Comparison of ENCODE assay signal across 29 mouse cellular contexts in the genomic region with DNA sequence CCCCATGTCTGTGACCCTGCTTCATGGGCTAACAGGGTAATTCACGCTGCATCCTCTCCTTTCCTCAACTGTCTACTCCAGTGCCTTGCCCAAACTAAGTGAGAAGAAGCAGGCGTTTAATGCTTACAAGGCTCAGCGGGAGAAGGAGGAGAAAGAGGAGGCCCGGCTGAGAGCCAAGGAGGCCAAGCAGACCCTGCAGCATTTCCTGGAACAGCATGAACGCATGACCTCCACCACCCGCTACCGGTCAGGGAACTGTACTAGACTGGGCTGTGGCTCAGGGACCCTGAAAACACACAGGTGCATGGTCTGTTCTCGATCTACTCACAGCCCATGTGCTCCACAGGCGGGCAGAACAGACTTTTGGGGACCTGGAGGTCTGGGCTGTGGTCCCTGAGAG. TPM values are rescaled to one million over a fixed set of nuclear protein-coding genes. Genes with fewer than 3 reads are reported as not detected.
"Had no signal": no experiment of that assay in that cellular context is flagged by ENCODE, and none has a peak within 500 bp of the region (broad histone marks: within the 10 kb centered on the region; RNA-seq: fewer than 3 reads in every experiment).

No protein-coding gene starts in this region.

- H3K4me3 ChIP-seq: gastrocnemius, adult 2 months; heart, embryonic 10.5 days; heart, embryonic 12.5 days; hindbrain, embryonic 10.5 days; hindbrain, embryonic 12.5 days; intestine, embryonic 15.5 days; layer of hippocampus, adult 2 months; left cerebral cortex, adult 2 months; limb, embryonic 10.5 days; limb, embryonic 12.5 days; liver, embryonic 13.5 days; liver, embryonic 15.5 days had no signal

- H3K4me1 ChIP-seq: heart, embryonic 10.5 days; heart, embryonic 12.5 days; hindbrain, embryonic 12.5 days; intestine, embryonic 15.5 days; limb, embryonic 10.5 days; limb, embryonic 12.5 days; liver, embryonic 13.5 days; liver, embryonic 15.5 days had no signal

- H3K27ac ChIP-seq: gastrocnemius, adult 2 months; heart, embryonic 10.5 days; hindbrain, embryonic 10.5 days; hindbrain, embryonic 12.5 days; hindbrain, embryonic 14.5 days; intestine, embryonic 15.5 days; kidney, postnatal 0 days; layer of hippocampus, adult 2 months; left cerebral cortex, adult 2 months; limb, embryonic 10.5 days; limb, embryonic 12.5 days; liver, embryonic 13.5 days; liver, embryonic 15.5 days had no signal

- H3K27me3 ChIP-seq: heart, embryonic 12.5 days; hindbrain, embryonic 12.5 days; intestine, embryonic 15.5 days; limb, embryonic 12.5 days; liver, embryonic 13.5 days; liver, embryonic 15.5 days had no signal

- H3K9me3 ChIP-seq: heart, embryonic 10.5 days; heart, embryonic 12.5 days; hindbrain, embryonic 10.5 days; hindbrain, embryonic 12.5 days; intestine, embryonic 15.5 days; limb, embryonic 10.5 days; limb, embryonic 12.5 days; liver, embryonic 13.5 days; liver, embryonic 15.5 days had no signal

- H3K4me2 ChIP-seq: heart, embryonic 12.5 days; hindbrain, embryonic 12.5 days; hindbrain, embryonic 14.5 days; intestine, embryonic 15.5 days; limb, embryonic 12.5 days; liver, embryonic 11.5 days; liver, embryonic 13.5 days; liver, embryonic 15.5 days had no signal

- H3K9ac ChIP-seq: heart, embryonic 12.5 days; hindbrain, embryonic 12.5 days; hindbrain, embryonic 14.5 days; intestine, embryonic 15.5 days; limb, embryonic 12.5 days; liver, embryonic 13.5 days; liver, embryonic 15.5 days had no signal

- ATAC-seq: forebrain, embryonic 16.5 days; hindbrain, embryonic 16.5 days; inflammation-experienced regulatory T-cells, adult 6 months; intestine, embryonic 15.5 days; intestine, postnatal 0 days had no signal

- DNase-seq: gastrocnemius, adult 2 months; gastrocnemius, postnatal 10 days; gastrocnemius, postnatal 25 days; heart, adult 18-20 months; heart, postnatal 14 days; heart, postnatal 4 days; kidney, adult 18-20 months; liver; liver, embryonic 13.5 days had no signal

RNA-seq across cellular contexts. Expression of gene Fam186b, which starts 11.8 kb away (rescaled TPM):
- total RNA-seq: gastrocnemius, adult 2 months; gastrocnemius, postnatal 10 days; gastrocnemius, postnatal 25 days; gastrocnemius, postnatal 4 days; granulocyte monocyte progenitor cell, adult 5-6 weeks; heart, adult 18-20 months; heart, postnatal 14 days had no signal
- polyA plus RNA-seq: heart, embryonic 14.5 days; intestine, postnatal 0 days; limb, embryonic 12.5 days; liver, embryonic 13.5 days; liver, embryonic 15.5 days had no signal
